Mouse (Mus musculus): Measurements from ENCODE around the gene Rnf145. TPM values are rescaled to one million over a fixed set of nuclear protein-coding genes. Genes with fewer than 3 reads are reported as not detected.

Gene Rnf145
- polyA plus RNA-seq, 1 experiment, result 43.3 TPM

GRCm38 (mm10) chr11:44485089-44485736, 33.6 kb upstream of the Rnf145 start:
- no peak overlapping the region for H3K27ac ChIP-seq (ENCODE audit: insufficient read depth, low read depth, low read length)
- no peak for TF ChIP-seq CTCF (IDR thresholded peaks at IDR 0.05; ENCODE audit: low read depth, low read length)
- no peak for TF ChIP-seq POLR2A (IDR thresholded peaks at IDR 0.05; ENCODE audit: borderline replicate concordance, low read depth, low read length)
- H3K4me1 ChIP-seq (ENCODE audit: control insufficient read depth, insufficient read depth, low read length), result peaks cover 5% of the 10 kb centered on the region; the same call in 1 of the 2 replicates
- no peak overlapping the region for H3K4me3 ChIP-seq (ENCODE audit: insufficient read depth, low read length)

GRCm38 (mm10) chr11:44489117-44489516, 29.6 kb upstream of the Rnf145 start:
- TF ChIP-seq CTCF (IDR thresholded peaks at IDR 0.05; ENCODE audit: low read depth, low read length), result no peak
- TF ChIP-seq POLR2A (IDR thresholded peaks at IDR 0.05; ENCODE audit: borderline replicate concordance, low read depth, low read length), result no peak
- Histone ChIP-seq H3K4me1 (ENCODE audit: control insufficient read depth, insufficient read depth, low read length) (peaks cover 5% of the 10 kb centered on the region; the same call in 1 of the 2 replicates), H3K27ac (ENCODE audit: insufficient read depth, low read depth, low read length) (no peak overlapping the region), H3K4me3 (ENCODE audit: insufficient read depth, low read length) (no peak overlapping the region)

GRCm38 (mm10) chr11:44494643-44495323, 24.0 kb upstream of the Rnf145 start:
- no peak overlapping the region for H3K27ac ChIP-seq (ENCODE audit: insufficient read depth, low read depth, low read length)
- no peak for TF ChIP-seq CTCF (IDR thresholded peaks at IDR 0.05; ENCODE audit: low read depth, low read length)
- no peak for TF ChIP-seq POLR2A (IDR thresholded peaks at IDR 0.05; ENCODE audit: borderline replicate concordance, low read depth, low read length)
- H3K4me3 ChIP-seq (ENCODE audit: insufficient read depth, low read length), result no peak overlapping the region
- peaks cover 13% of the 10 kb centered on the region for H3K4me1 ChIP-seq (ENCODE audit: control insufficient read depth, insufficient read depth, low read length)

- TF ChIP-seq POLR2A (IDR thresholded peaks at IDR 0.05; ENCODE audit: borderline replicate concordance, low read depth, low read length), result no peak
- no peak for TF ChIP-seq CTCF (IDR thresholded peaks at IDR 0.05; ENCODE audit: low read depth, low read length)
- no peak overlapping the region for H3K27ac ChIP-seq (ENCODE audit: insufficient read depth, low read depth, low read length)
- H3K4me1 ChIP-seq (ENCODE audit: control insufficient read depth, insufficient read depth, low read length), result peaks cover 22% of the 10 kb centered on the region
- no peak overlapping the region for H3K4me3 ChIP-seq (ENCODE audit: insufficient read depth, low read length)
Measured at GRCm38 (mm10) chr11:44496217-44496616, 22.5 kb upstream of the Rnf145 start.

- no peak for TF ChIP-seq CTCF (IDR thresholded peaks at IDR 0.05; ENCODE audit: low read depth, low read length)
- TF ChIP-seq POLR2A (IDR thresholded peaks at IDR 0.05; ENCODE audit: borderline replicate concordance, low read depth, low read length), result no peak
Measured at GRCm38 (mm10) chr11:44498412-44499272, 20.1 kb upstream of the Rnf145 start.

GRCm38 (mm10) chr11:44500966-44501365, 17.8 kb upstream of the Rnf145 start:
- Histone ChIP-seq H3K27ac (ENCODE audit: insufficient read depth, low read depth, low read length) (no peak overlapping the region), H3K4me3 (ENCODE audit: insufficient read depth, low read length) (no peak overlapping the region), H3K4me1 (ENCODE audit: control insufficient read depth, insufficient read depth, low read length) (peaks cover 40% of the 10 kb centered on the region)
- TF ChIP-seq CTCF (IDR thresholded peaks at IDR 0.05; ENCODE audit: low read depth, low read length), result no peak
- no peak for TF ChIP-seq POLR2A (IDR thresholded peaks at IDR 0.05; ENCODE audit: borderline replicate concordance, low read depth, low read length)

More at GRCm38 (mm10) chr11:44498412-44499272, 20.1 kb upstream of the Rnf145 start:
- Histone ChIP-seq H3K4me1 (ENCODE audit: control insufficient read depth, insufficient read depth, low read length) (peaks cover 30% of the 10 kb centered on the region), H3K4me3 (ENCODE audit: insufficient read depth, low read length) (no peak overlapping the region), H3K27ac (ENCODE audit: insufficient read depth, low read depth, low read length) (no peak overlapping the region)

GRCm38 (mm10) chr11:44501477-44501876, 17.3 kb upstream of the Rnf145 start:
- no peak overlapping the region for H3K27ac ChIP-seq (ENCODE audit: insufficient read depth, low read depth, low read length)
- TF ChIP-seq POLR2A (IDR thresholded peaks at IDR 0.05; ENCODE audit: borderline replicate concordance, low read depth, low read length) (no peak), CTCF (IDR thresholded peaks at IDR 0.05; ENCODE audit: low read depth, low read length) (no peak)
- H3K4me3 ChIP-seq (ENCODE audit: insufficient read depth, low read length), result no peak overlapping the region
- peaks cover 35% of the 10 kb centered on the region for H3K4me1 ChIP-seq (ENCODE audit: control insufficient read depth, insufficient read depth, low read length)

- H3K4me3 ChIP-seq (ENCODE audit: insufficient read depth, low read length), result no peak overlapping the region
- H3K27ac ChIP-seq (ENCODE audit: insufficient read depth, low read depth, low read length), result no peak overlapping the region
- TF ChIP-seq POLR2A (IDR thresholded peaks at IDR 0.05; ENCODE audit: borderline replicate concordance, low read depth, low read length) (no peak), CTCF (IDR thresholded peaks at IDR 0.05; ENCODE audit: low read depth, low read length) (no peak)
- H3K4me1 ChIP-seq (ENCODE audit: control insufficient read depth, insufficient read depth, low read length), result peaks cover 30% of the 10 kb centered on the region
Measured at GRCm38 (mm10) chr11:44502931-44503330, 15.8 kb upstream of the Rnf145 start.

GRCm38 (mm10) chr11:44504146-44504545, 14.6 kb upstream of the Rnf145 start:
- peak overlapping the region; percentile 65 for H3K27ac ChIP-seq (ENCODE audit: insufficient read depth, low read depth, low read length)
- TF ChIP-seq CTCF (IDR thresholded peaks at IDR 0.05; ENCODE audit: low read depth, low read length) (no peak), POLR2A (IDR thresholded peaks at IDR 0.05; ENCODE audit: borderline replicate concordance, low read depth, low read length) (no peak)
- H3K4me1 ChIP-seq (ENCODE audit: control insufficient read depth, insufficient read depth, low read length), result peaks cover 28% of the 10 kb centered on the region
- H3K4me3 ChIP-seq (ENCODE audit: insufficient read depth, low read length), result no peak overlapping the region
